Mouse (Mus musculus): ENCODE measurements around the gene 1700042G07Rik. TPM values are rescaled to one million over a fixed set of nuclear protein-coding genes. Genes with fewer than 3 reads are reported as not detected.

The 1700042G07Rik gene
- polyA plus RNA-seq, 1 experiment from 2014 or later, result not detected

- Histone ChIP-seq H3K4me1 (ENCODE audit: control insufficient read depth, insufficient read depth, low read length) (no peaks in the 10 kb centered on the region), H3K9me3 (replicated peaks; ENCODE audit: control insufficient read depth, low read length) (no peaks in the 10 kb centered on the region), H3K4me3 (ENCODE audit: low read depth, low read length) (no peak overlapping the region), H3K4me2 (ENCODE audit: low read depth, low read length) (no peak overlapping the region), H3K36me3 (replicated peaks; ENCODE audit: control insufficient read depth, insufficient read depth, low read depth, low read length) (no peaks in the 10 kb centered on the region), H3K27me3 (ENCODE audit: control insufficient read depth, insufficient read depth, low read length) (no peaks in the 10 kb centered on the region), H3K9ac (replicated peaks; ENCODE audit: low read length) (no peak overlapping the region), H3K27ac (replicated peaks; ENCODE audit: low read depth, low read length) (no peak overlapping the region)
- 86% methylated on average over 1 of the region's 1 CpGs for WGBS
- DNase-seq (ENCODE audit: low spot score), result no peak
- no peak for ATAC-seq (replicated peaks; ENCODE audit: insufficient number of reproducible peaks, low FRiP score, low TSS enrichment, low read depth)
Observed at GRCm38 (mm10) chr4:116219056-116219455, 45.9 kb downstream of the 1700042G07Rik start.

- Histone ChIP-seq H3K9me3 (replicated peaks; ENCODE audit: control insufficient read depth, low read length) (no peaks in the 10 kb centered on the region), H3K9ac (replicated peaks; ENCODE audit: low read length) (peak overlapping the region; percentile 97), H3K4me2 (ENCODE audit: low read depth, low read length) (peak overlapping the region; percentile 61), H3K4me3 (ENCODE audit: low read depth, low read length) (peak overlapping the region; percentile 61), H3K36me3 (replicated peaks; ENCODE audit: control insufficient read depth, insufficient read depth, low read depth, low read length) (no peaks in the 10 kb centered on the region), H3K4me1 (ENCODE audit: control insufficient read depth, insufficient read depth, low read length) (no peaks in the 10 kb centered on the region), H3K27me3 (ENCODE audit: control insufficient read depth, insufficient read depth, low read length) (no peaks in the 10 kb centered on the region), H3K27ac (replicated peaks; ENCODE audit: low read depth, low read length) (peak overlapping the region; percentile 99)
- DNase-seq (ENCODE audit: low spot score) (peak; percentile 50), ATAC-seq (replicated peaks; ENCODE audit: insufficient number of reproducible peaks, low FRiP score, low TSS enrichment, low read depth) (no peak)
- WGBS, result 4% methylated on average over 6 of the region's 6 CpGs
Observed at GRCm38 (mm10) chr4:116220071-116220650, 47.0 kb downstream of the 1700042G07Rik start.

GRCm38 (mm10) chr4:116220780-116221139 is 47.6 kb downstream of the 1700042G07Rik start:
- 0% methylated on average over 26 of the region's 26 CpGs for WGBS
- Histone ChIP-seq H3K9me3 (replicated peaks; ENCODE audit: control insufficient read depth, low read length) (no peaks in the 10 kb centered on the region), H3K36me3 (replicated peaks; ENCODE audit: control insufficient read depth, insufficient read depth, low read depth, low read length) (no peaks in the 10 kb centered on the region), H3K4me2 (ENCODE audit: low read depth, low read length) (peak overlapping the region; percentile 61), H3K4me1 (ENCODE audit: control insufficient read depth, insufficient read depth, low read length) (no peaks in the 10 kb centered on the region), H3K4me3 (ENCODE audit: low read depth, low read length) (peak overlapping the region; percentile 61), H3K9ac (replicated peaks; ENCODE audit: low read length) (peak overlapping the region; percentile 97), H3K27me3 (ENCODE audit: control insufficient read depth, insufficient read depth, low read length) (no peaks in the 10 kb centered on the region), H3K27ac (replicated peaks; ENCODE audit: low read depth, low read length) (peak overlapping the region; percentile 99)
- DNase-seq (ENCODE audit: low spot score) (no peak), ATAC-seq (replicated peaks; ENCODE audit: insufficient number of reproducible peaks, low FRiP score, low TSS enrichment, low read depth) (no peak)

GRCm38 (mm10) chr4:116221140-116221851 is 48.1 kb downstream of the 1700042G07Rik start, which contains the start of gene Pik3r3:
Gene Pik3r3 (plus strand): TSS chr4:116221618.
- no peaks in the 10 kb centered on the region for H3K9me3 ChIP-seq (replicated peaks; ENCODE audit: control insufficient read depth, low read length)
- H3K4me2 ChIP-seq (ENCODE audit: low read depth, low read length), result peak within 1 kb of the TSS; percentile 61
- peak; percentile 99 for DNase-seq (ENCODE audit: low spot score)
- peak within 1 kb of the TSS; percentile 97 for H3K9ac ChIP-seq (replicated peaks; ENCODE audit: low read length)
- peak within 1 kb of the TSS; percentile 61 for H3K4me3 ChIP-seq (ENCODE audit: low read depth, low read length)
- no peaks in the 10 kb centered on the region for H3K4me1 ChIP-seq (ENCODE audit: control insufficient read depth, insufficient read depth, low read length)
- under 1% methylated on average over 52 of the region's 53 CpGs for WGBS
- peak within 1 kb of the TSS; percentile 99 for H3K27ac ChIP-seq (replicated peaks; ENCODE audit: low read depth, low read length)
- no peaks in the 10 kb centered on the region for H3K27me3 ChIP-seq (ENCODE audit: control insufficient read depth, insufficient read depth, low read length)
- peak; percentile 99 for ATAC-seq (replicated peaks; ENCODE audit: insufficient number of reproducible peaks, low FRiP score, low TSS enrichment, low read depth)
- no peaks in the 10 kb centered on the region for H3K36me3 ChIP-seq (replicated peaks; ENCODE audit: control insufficient read depth, insufficient read depth, low read depth, low read length)

- peak overlapping the region; percentile 45 for H3K4me3 ChIP-seq (ENCODE audit: low read depth, low read length)
- H3K4me1 ChIP-seq (ENCODE audit: control insufficient read depth, insufficient read depth, low read length), result no peaks in the 10 kb centered on the region
- H3K27ac ChIP-seq (replicated peaks; ENCODE audit: low read depth, low read length), result peak overlapping the region; percentile 99
- ATAC-seq (replicated peaks; ENCODE audit: insufficient number of reproducible peaks, low FRiP score, low TSS enrichment, low read depth) (no peak), DNase-seq (ENCODE audit: low spot score) (peak; percentile 57)
- peak overlapping the region; percentile 71 for H3K9ac ChIP-seq (replicated peaks; ENCODE audit: low read length)
- no peaks in the 10 kb centered on the region for H3K27me3 ChIP-seq (ENCODE audit: control insufficient read depth, insufficient read depth, low read length)
- H3K9me3 ChIP-seq (replicated peaks; ENCODE audit: control insufficient read depth, low read length), result no peaks in the 10 kb centered on the region
- no peaks in the 10 kb centered on the region for H3K36me3 ChIP-seq (replicated peaks; ENCODE audit: control insufficient read depth, insufficient read depth, low read depth, low read length)
- peak overlapping the region; percentile 38 for H3K4me2 ChIP-seq (ENCODE audit: low read depth, low read length)
- whole genome bisulfite sequencing, result under 1% methylated on average over 23 of the region's 23 CpGs
Observed at GRCm38 (mm10) chr4:116221996-116222842, 49.0 kb downstream of the 1700042G07Rik start.

- Histone ChIP-seq H3K27ac (replicated peaks; ENCODE audit: low read depth, low read length) (no peak overlapping the region), H3K9ac (replicated peaks; ENCODE audit: low read length) (peak overlapping the region; percentile 71)
- 5% methylated on average over 6 of the region's 6 CpGs for WGBS
Observed at GRCm38 (mm10) chr4:116222843-116223119, 49.6 kb downstream of the 1700042G07Rik start.

More at GRCm38 (mm10) chr4:116222843-116223119, 49.6 kb downstream of the 1700042G07Rik start:
- no peaks in the 10 kb centered on the region for H3K36me3 ChIP-seq (replicated peaks; ENCODE audit: control insufficient read depth, insufficient read depth, low read depth, low read length)
- H3K4me2 ChIP-seq (ENCODE audit: low read depth, low read length), result peak overlapping the region; percentile 38; the same call in 1 of the 2 replicates
- peak overlapping the region; percentile 45 for H3K4me3 ChIP-seq (ENCODE audit: low read depth, low read length)
- peak; percentile 45 for DNase-seq (ENCODE audit: low spot score)
- H3K9me3 ChIP-seq (replicated peaks; ENCODE audit: control insufficient read depth, low read length), result no peaks in the 10 kb centered on the region
- H3K4me1 ChIP-seq (ENCODE audit: control insufficient read depth, insufficient read depth, low read length), result no peaks in the 10 kb centered on the region
- no peaks in the 10 kb centered on the region for H3K27me3 ChIP-seq (ENCODE audit: control insufficient read depth, insufficient read depth, low read length)
- ATAC-seq (replicated peaks; ENCODE audit: insufficient number of reproducible peaks, low FRiP score, low TSS enrichment, low read depth), result no peak

Data from embryonic facial prominence, embryonic 11.5 days (tissue).